ENCODE assay signal across 8 mouse cellular contexts in the genomic region with DNA sequence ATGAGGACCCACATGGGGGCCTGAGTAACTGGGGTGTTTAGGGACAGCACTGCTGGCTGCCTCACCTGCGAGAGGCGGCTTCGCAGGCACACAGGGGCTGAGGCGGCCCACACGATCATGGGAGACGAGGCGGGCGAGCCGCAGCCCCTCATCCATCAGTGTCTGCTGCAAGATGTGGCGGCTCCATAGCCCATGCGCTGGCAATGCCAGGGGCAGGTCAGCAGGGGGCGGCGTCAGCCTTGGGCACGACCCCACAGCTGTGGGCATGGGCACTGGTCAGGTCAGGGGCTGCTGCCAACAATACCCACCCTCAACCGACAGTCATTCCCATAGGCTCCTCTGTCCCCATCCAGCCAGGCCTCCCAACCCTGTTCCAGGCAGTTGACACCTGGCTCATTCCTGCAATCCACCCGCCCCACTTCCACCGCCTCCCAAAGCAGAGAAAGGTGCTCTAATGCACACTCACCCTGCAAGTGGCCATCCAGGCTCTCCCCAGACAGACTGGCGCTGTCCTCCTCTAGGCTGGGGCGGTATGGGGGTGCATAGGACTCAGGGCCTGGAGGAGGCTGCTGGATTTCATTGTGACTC. TPM values are rescaled to one million over a fixed set of nuclear protein-coding genes. Genes with fewer than 3 reads are reported as not detected.
DNase-seq lines count a peak whose midpoint lies in the region; ATAC-seq and TF ChIP-seq lines count a peak whose summit lies in the region.

No protein-coding gene starts in this region.

- peaks cover 47% of the 10 kb centered on the region for H3K4me1 ChIP-seq in forebrain, embryonic 15.5 days
- H3K4me1 ChIP-seq in kidney, embryonic 15.5 days: peaks cover 89% of the 10 kb centered on the region
- peaks cover 54% of the 10 kb centered on the region for H3K4me1 ChIP-seq in stomach, embryonic 15.5 days

- H3K9ac ChIP-seq in forebrain, embryonic 15.5 days (replicated peaks): no peak overlapping the region
- H3K9ac ChIP-seq in kidney, embryonic 15.5 days: no peak overlapping the region; the same call in 1 of the 2 replicates
- H3K9ac ChIP-seq in stomach, embryonic 15.5 days: no peak overlapping the region

- WGBS in forebrain, embryonic 15.5 days: 21% methylated on average over 19 of the region's 19 CpGs
- 21% methylated on average over 19 of the region's 19 CpGs for WGBS in kidney, embryonic 15.5 days
- WGBS in macrophage (ENCODE audit: missing documents): 84% methylated on average over 19 of the region's 19 CpGs
- 29% methylated on average over 19 of the region's 19 CpGs for WGBS in stomach, embryonic 15.5 days

- no peaks in the 10 kb centered on the region for H3K9me3 ChIP-seq in forebrain, embryonic 15.5 days
- no peaks in the 10 kb centered on the region for H3K9me3 ChIP-seq in kidney, embryonic 15.5 days (replicated peaks)
- no peaks in the 10 kb centered on the region for H3K9me3 ChIP-seq in stomach, embryonic 15.5 days

- no peak for DNase-seq in layer of hippocampus, adult 2 months (ENCODE audit: low spot score in 2 of 2)
- no peak for DNase-seq in layer of hippocampus, postnatal 14 days (ENCODE audit: low spot score in 2 of 2)
- DNase-seq in adrenal gland, postnatal 36 days: peak; percentile 55 to 64
- no peak for DNase-seq in gastrocnemius, postnatal 10 days

- peak; percentile 57 for TF ChIP-seq CTCF in layer of hippocampus, adult 2 months (conservative IDR thresholded peaks at IDR 0.05)

- peaks cover 56% of the 10 kb centered on the region for H3K27me3 ChIP-seq in forebrain, embryonic 15.5 days
- no peaks in the 10 kb centered on the region for H3K27me3 ChIP-seq in kidney, embryonic 15.5 days
- no peaks in the 10 kb centered on the region for H3K27me3 ChIP-seq in stomach, embryonic 15.5 days (replicated peaks)

- H3K27ac ChIP-seq in layer of hippocampus, adult 2 months: peak overlapping the region; percentile 99
- H3K27ac ChIP-seq in forebrain, embryonic 15.5 days (replicated peaks): no peak overlapping the region
- peak overlapping the region; percentile 89 for H3K27ac ChIP-seq in kidney, embryonic 15.5 days
- H3K27ac ChIP-seq in macrophage: peak overlapping the region; percentile 65
- peak overlapping the region; percentile 82 for H3K27ac ChIP-seq in stomach, embryonic 15.5 days

- H3K4me2 ChIP-seq in forebrain, embryonic 15.5 days (replicated peaks): peak overlapping the region; percentile 31; the same call in 1 of the 2 replicates
- H3K4me2 ChIP-seq in kidney, embryonic 15.5 days: peak overlapping the region; percentile 80
- H3K4me2 ChIP-seq in stomach, embryonic 15.5 days: peak overlapping the region; percentile 49

- H3K79me2 ChIP-seq in macrophage (ENCODE audit: inconsistent target): peaks cover 36% of the 10 kb centered on the region

- H3K4me3 ChIP-seq in layer of hippocampus, adult 2 months: peak overlapping the region; percentile 85
- no peak overlapping the region for H3K4me3 ChIP-seq in forebrain, embryonic 15.5 days
- H3K4me3 ChIP-seq in kidney, embryonic 15.5 days (replicated peaks): peak overlapping the region; percentile 24
- no peak overlapping the region for H3K4me3 ChIP-seq in macrophage (ENCODE audit: inconsistent target)
- H3K4me3 ChIP-seq in stomach, embryonic 15.5 days (replicated peaks): peak overlapping the region; percentile 17; the same call in 1 of the 2 replicates

- no peaks in the 10 kb centered on the region for H3K36me3 ChIP-seq in forebrain, embryonic 15.5 days
- peaks cover 50% of the 10 kb centered on the region for H3K36me3 ChIP-seq in kidney, embryonic 15.5 days
- peaks cover 39% of the 10 kb centered on the region for H3K36me3 ChIP-seq in macrophage (ENCODE audit: inconsistent target)
- H3K36me3 ChIP-seq in stomach, embryonic 15.5 days: peaks cover 14% of the 10 kb centered on the region; the same call in 1 of the 2 replicates

- ATAC-seq in forebrain, embryonic 15.5 days (replicated peaks): no peak
- ATAC-seq in kidney, embryonic 15.5 days (replicated peaks; ENCODE audit: low FRiP score): no peak
- no peak for ATAC-seq in stomach, embryonic 15.5 days (ENCODE audit: insufficient read depth, low FRiP score, low read depth)

RNA-seq across cellular contexts. Expression of a gene that starts 3.9 kb away (rescaled TPM):
- total RNA-seq in layer of hippocampus, adult 2 months (2021): 1 to 10 TPM; 5.8 to 6.8 TPM
- total RNA-seq in layer of hippocampus, postnatal 14 days (2021): 1 to 10 TPM; 3.5 to 5.7 TPM
- total RNA-seq in adrenal gland, postnatal 36 days (2021): 1 to 10 TPM; 6.5 to 7.3 TPM
- polyA plus RNA-seq in forebrain, embryonic 15.5 days (2015; fragmentation: Nextera tagmentation; extraction: Ambion mirVana): 4.8 and 5.8 TPM in 2 replicates
- 10.9 TPM in 2 replicates for polyA plus RNA-seq in kidney, embryonic 15.5 days (2015; fragmentation: Nextera tagmentation; extraction: Ambion mirVana)
- total RNA-seq in macrophage (2018; cell fraction: chromatin; rRNA removed): 10 to 100 TPM in 12 of 26 experiments, 1 to 10 TPM in 14; 2.5 to 24.2 (median 10.0) TPM
- 1 to 10 TPM; 2.9 to 6.7 (median 4.8) TPM for total RNA-seq in macrophage (2018; cell fraction: cytosol; rRNA removed)
- total RNA-seq in macrophage (2018; cell fraction: nucleus; rRNA removed): 10 to 100 TPM in 21 of 26 experiments, 1 to 10 TPM in 5; 7.8 to 28.3 (median 15.6) TPM
- 2.7 to 5.4 TPM (median 4.6 TPM) in 3 replicates for polyA plus RNA-seq in macrophage (2018)
- polyA plus RNA-seq in stomach, embryonic 15.5 days (2015; fragmentation: Nextera tagmentation; extraction: Ambion mirVana): 7.8 and 8.6 TPM in 2 replicates
- total RNA-seq in gastrocnemius, postnatal 10 days (2021): 1 to 10 TPM; 2.8 to 5.3 TPM

RNA-seq across cellular contexts. Expression of a gene that starts 5.6 kb away (rescaled TPM):
- 10 to 100 TPM; 44.0 to 44.4 TPM for total RNA-seq in layer of hippocampus, adult 2 months (2021)
- 10 to 100 TPM; 33.3 to 36.9 TPM for total RNA-seq in layer of hippocampus, postnatal 14 days (2021)
- 10 to 100 TPM; 19.7 to 32.0 TPM for total RNA-seq in adrenal gland, postnatal 36 days (2021)
- 2.9 and 3.9 TPM in 2 replicates for polyA plus RNA-seq in forebrain, embryonic 15.5 days (2015; fragmentation: Nextera tagmentation; extraction: Ambion mirVana)
- polyA plus RNA-seq in kidney, embryonic 15.5 days (2015; fragmentation: Nextera tagmentation; extraction: Ambion mirVana): 27.1 and 30.8 TPM in 2 replicates
- 10 to 100 TPM in 25 of 26 experiments, 1 to 10 TPM in 1; 7.8 to 78.4 (median 39.8) TPM for total RNA-seq in macrophage (2018; cell fraction: chromatin; rRNA removed)
- total RNA-seq in macrophage (2018; cell fraction: cytosol; rRNA removed): 10 to 100 TPM in 25 of 26 experiments, 1 to 10 TPM in 1; 7.3 to 47.6 (median 21.3) TPM
- total RNA-seq in macrophage (2018; cell fraction: nucleus; rRNA removed): 10 to 100 TPM; 20.0 to 60.7 (median 31.8) TPM
- 28.7 to 37.7 TPM (median 31.1 TPM) in 3 replicates for polyA plus RNA-seq in macrophage (2018)
- 10.8 and 13.3 TPM in 2 replicates for polyA plus RNA-seq in stomach, embryonic 15.5 days (2015; fragmentation: Nextera tagmentation; extraction: Ambion mirVana)
- total RNA-seq in gastrocnemius, postnatal 10 days (2021): 10 to 100 TPM in 1 of 2 experiments, 1 to 10 TPM in 1; 7.0 to 13.2 TPM

RNA-seq across cellular contexts. Expression of a gene that starts 20.0 kb away (rescaled TPM):
- total RNA-seq in layer of hippocampus, adult 2 months (2021): 1 to 10 TPM; 6.4 to 6.7 TPM
- 1 to 10 TPM; 6.1 to 6.2 TPM for total RNA-seq in layer of hippocampus, postnatal 14 days (2021)
- total RNA-seq in adrenal gland, postnatal 36 days (2021): 10 to 100 TPM; 93.2 to 99.8 TPM
- polyA plus RNA-seq in forebrain, embryonic 15.5 days (2015; fragmentation: Nextera tagmentation; extraction: Ambion mirVana): 3.4 and 3.7 TPM in 2 replicates
- polyA plus RNA-seq in kidney, embryonic 15.5 days (2015; fragmentation: Nextera tagmentation; extraction: Ambion mirVana): 26.5 and 27.2 TPM in 2 replicates
- total RNA-seq in macrophage (2018; cell fraction: chromatin; rRNA removed): 100 to 1,000 TPM; 187 to 439 (median 329) TPM
- total RNA-seq in macrophage (2018; cell fraction: cytosol; rRNA removed): 100 to 1,000 TPM; 105 to 151 (median 131) TPM
- 100 to 1,000 TPM; 141 to 357 (median 222) TPM for total RNA-seq in macrophage (2018; cell fraction: nucleus; rRNA removed)
- polyA plus RNA-seq in macrophage (2018): 122 to 141 TPM (median 128 TPM) in 3 replicates
- polyA plus RNA-seq in stomach, embryonic 15.5 days (2015; fragmentation: Nextera tagmentation; extraction: Ambion mirVana): 35.0 and 37.1 TPM in 2 replicates
- 10 to 100 TPM; 15.8 to 24.4 TPM for total RNA-seq in gastrocnemius, postnatal 10 days (2021)

RNA-seq across cellular contexts. Expression of a gene that starts 41.8 kb away (rescaled TPM):
- total RNA-seq in layer of hippocampus, adult 2 months (2021): 100 to 1,000 TPM; 288 to 310 TPM
- 100 to 1,000 TPM; 287 to 301 TPM for total RNA-seq in layer of hippocampus, postnatal 14 days (2021)
- total RNA-seq in adrenal gland, postnatal 36 days (2021): 100 to 1,000 TPM; 192 to 251 TPM
- 93.1 and 95.7 TPM in 2 replicates for polyA plus RNA-seq in forebrain, embryonic 15.5 days (2015; fragmentation: Nextera tagmentation; extraction: Ambion mirVana)
- 52.4 and 65.0 TPM in 2 replicates for polyA plus RNA-seq in kidney, embryonic 15.5 days (2015; fragmentation: Nextera tagmentation; extraction: Ambion mirVana)
- total RNA-seq in macrophage (2018; cell fraction: chromatin; rRNA removed): 1,000 to 10,000 TPM in 10 of 26 experiments, 100 to 1,000 TPM in 16; 161 to 1,849 (median 957) TPM
- total RNA-seq in macrophage (2018; cell fraction: cytosol; rRNA removed): 100 to 1,000 TPM; 187 to 924 (median 416) TPM
- total RNA-seq in macrophage (2018; cell fraction: nucleus; rRNA removed): 1,000 to 10,000 TPM in 20 of 26 experiments, 100 to 1,000 TPM in 6; 439 to 3,096 (median 1,237) TPM
- polyA plus RNA-seq in macrophage (2018): 315 to 785 TPM (median 440 TPM) in 3 replicates
- 77.0 and 87.0 TPM in 2 replicates for polyA plus RNA-seq in stomach, embryonic 15.5 days (2015; fragmentation: Nextera tagmentation; extraction: Ambion mirVana)
- total RNA-seq in gastrocnemius, postnatal 10 days (2021): 100 to 1,000 TPM; 105 to 132 TPM

RNA-seq across cellular contexts. Expression of a gene that starts 42.2 kb away (rescaled TPM):
- 1 to 10 TPM in 1 of 2 experiments, under 1 TPM in 1; 0.59 to 1.1 TPM for total RNA-seq in layer of hippocampus, adult 2 months (2021)
- under 1 TPM; 0.48 to 0.76 TPM for total RNA-seq in layer of hippocampus, postnatal 14 days (2021)
- total RNA-seq in adrenal gland, postnatal 36 days (2021): 10 to 100 TPM in 1 of 2 experiments, under 1 TPM in 1; 0.95 to 13.8 TPM
- polyA plus RNA-seq in forebrain, embryonic 15.5 days (2015; fragmentation: Nextera tagmentation; extraction: Ambion mirVana): 0.87 and 1.1 TPM in 2 replicates
- 0.65 and 0.81 TPM in 2 replicates for polyA plus RNA-seq in kidney, embryonic 15.5 days (2015; fragmentation: Nextera tagmentation; extraction: Ambion mirVana)
- total RNA-seq in macrophage (2018; cell fraction: chromatin; rRNA removed): 1 to 10 TPM in 9 of 26 experiments, under 1 TPM in 15, not detected in 2; 0.17 to 2.0 (median 0.87) TPM
- total RNA-seq in macrophage (2018; cell fraction: cytosol; rRNA removed): under 1 TPM in 4 of 26 experiments, not detected in 22; 0.03 to 0.05 (median 0.04) TPM
- 1 to 10 TPM in 2 of 26 experiments, under 1 TPM in 18, not detected in 6; 0.14 to 1.6 (median 0.40) TPM for total RNA-seq in macrophage (2018; cell fraction: nucleus; rRNA removed)
- polyA plus RNA-seq in macrophage (2018): 0.11 TPM in 1 of 3 replicates, not detected in the others
- polyA plus RNA-seq in stomach, embryonic 15.5 days (2015; fragmentation: Nextera tagmentation; extraction: Ambion mirVana): 15.3 and 17.1 TPM in 2 replicates
- total RNA-seq in gastrocnemius, postnatal 10 days (2021): under 1 TPM; 0.21 to 0.54 TPM

Comparison
In these comparisons a context has a peak if more than half of its experiments do, and no peak if none do; other contexts are left out.
1. DNase-seq: peak in adrenal gland, postnatal 36 days (2 of 2); none in layer of hippocampus, adult 2 months (0 of 2), layer of hippocampus, postnatal 14 days (0 of 2) and gastrocnemius, postnatal 10 days (single experiment).
2. H3K4me3 ChIP-seq: peak in layer of hippocampus, adult 2 months (single experiment), kidney, embryonic 15.5 days (single experiment) and stomach, embryonic 15.5 days (single experiment); none in forebrain, embryonic 15.5 days (single experiment) and macrophage (single experiment).
3. Peak in every context shown above with its lines, with median percentiles within 50 percentile points of each other: H3K4me2 ChIP-seq.